In genomic region chr16:8737341-8737665, GRCm38 (mm10) we compare ENCODE assay signal across 8 mouse cellular contexts. TPM values are rescaled to one million over a fixed set of nuclear protein-coding genes. Genes with fewer than 3 reads are reported as not detected.
DNase-seq lines count a peak whose midpoint lies in the region; ATAC-seq and TF ChIP-seq lines count a peak whose summit lies in the region.

No protein-coding gene starts in this region.

- H3K4me1 ChIP-seq in heart, embryonic 14.5 days (ENCODE audit: control insufficient read depth in 2 of 2, insufficient read depth in 2 of 2, low read length in 2 of 2), result peaks cover 13 to 38% of the 10 kb centered on the region in 2 experiments
- H3K4me1 ChIP-seq in G1E (ENCODE audit: insufficient read depth, low read depth, low read length), result peaks cover 45% of the 10 kb centered on the region
- peaks cover 32% of the 10 kb centered on the region for H3K4me1 ChIP-seq in hindbrain, embryonic 10.5 days (replicated peaks)
- peaks cover 40% of the 10 kb centered on the region for H3K4me1 ChIP-seq in midbrain, embryonic 10.5 days

- peak overlapping the region; percentile 70 to 92 for H3K4me3 ChIP-seq in heart, embryonic 14.5 days (ENCODE audit: control insufficient read depth in 1 of 2, insufficient read depth in 1 of 2, low read depth in 1 of 2, low read length in 2 of 2)
- peak overlapping the region; percentile 84 for H3K4me3 ChIP-seq in G1E (ENCODE audit: low read depth, low read length)
- H3K4me3 ChIP-seq in hindbrain, embryonic 10.5 days, result peak overlapping the region; percentile 96
- H3K4me3 ChIP-seq in midbrain, embryonic 10.5 days, result peak overlapping the region; percentile 99

- ATAC-seq in heart, embryonic 14.5 days (ENCODE audit: insufficient number of reproducible peaks, insufficient read depth, low FRiP score, low read depth), result no peak
- ATAC-seq in G1E (ENCODE audit: extremely low read depth, insufficient number of reproducible peaks, low FRiP score, poor library complexity, severe bottlenecking), result no peak

- 1% methylated on average over 11 of the region's 11 CpGs for WGBS in heart, embryonic 14.5 days
- 1% methylated on average over 11 of the region's 11 CpGs for WGBS in hindbrain, embryonic 10.5 days
- under 1% methylated on average over 11 of the region's 11 CpGs for WGBS in midbrain, embryonic 10.5 days

- intact Hi-C loops in heart, postnatal 36 days (cut with DNase I), result no loop called here

- TF ChIP-seq CTCF in G1E (IDR thresholded peaks at IDR 0.05; ENCODE audit: low read depth, low read length), result no peak

- DNase-seq in heart, postnatal 36 days, result no peak
- no peak for DNase-seq in G1E (ENCODE audit: low spot score)
- DNase-seq in hindbrain, embryonic 10.5 days (ENCODE audit: low spot score), result no peak
- no peak for DNase-seq in midbrain, embryonic 10.5 days (ENCODE audit: low spot score)
- no peak for DNase-seq in gastrocnemius, postnatal 10 days
- no peak for DNase-seq in cerebellum, postnatal 10 days
- no peak for DNase-seq in frontal cortex, postnatal 36 days (ENCODE audit: low spot score in 2 of 2)

- H3K9ac ChIP-seq in heart, embryonic 14.5 days (ENCODE audit: low read length), result peak overlapping the region; percentile 87

- no peaks in the 10 kb centered on the region for H3K27me3 ChIP-seq in heart, embryonic 14.5 days (ENCODE audit: control insufficient read depth, insufficient read depth, low read length)
- no peaks in the 10 kb centered on the region for H3K27me3 ChIP-seq in G1E (ENCODE audit: insufficient read depth, low read length)
- no peaks in the 10 kb centered on the region for H3K27me3 ChIP-seq in hindbrain, embryonic 10.5 days (ENCODE audit: insufficient read depth, poor library complexity, severe bottlenecking)
- H3K27me3 ChIP-seq in midbrain, embryonic 10.5 days (ENCODE audit: low read depth, poor library complexity, severe bottlenecking), result no peaks in the 10 kb centered on the region

- 0 out of 2 replicates have a peak, but pooled peaks cover 2% of the 10 kb centered on the region for H3K36me3 ChIP-seq in heart, embryonic 14.5 days (ENCODE audit: control insufficient read depth, insufficient read depth, low read length)
- H3K36me3 ChIP-seq in G1E (replicated peaks), result peaks cover 35% of the 10 kb centered on the region
- H3K36me3 ChIP-seq in hindbrain, embryonic 10.5 days, result no peaks in the 10 kb centered on the region
- peaks cover 9% of the 10 kb centered on the region for H3K36me3 ChIP-seq in midbrain, embryonic 10.5 days

- peak overlapping the region; percentile 88 for H3K4me2 ChIP-seq in heart, embryonic 14.5 days (ENCODE audit: low read length)

- no peaks in the 10 kb centered on the region for H3K9me3 ChIP-seq in heart, embryonic 14.5 days (ENCODE audit: control insufficient read depth, low read length)
- H3K9me3 ChIP-seq in G1E (replicated peaks), result no peaks in the 10 kb centered on the region
- H3K9me3 ChIP-seq in hindbrain, embryonic 10.5 days, result no peaks in the 10 kb centered on the region
- no peaks in the 10 kb centered on the region for H3K9me3 ChIP-seq in midbrain, embryonic 10.5 days (replicated peaks)

- H3K27ac ChIP-seq in heart, embryonic 14.5 days (replicated peaks in 1 of 2; ENCODE audit: control insufficient read depth in 1 of 2, insufficient read depth in 1 of 2, low read depth in 2 of 2, low read length in 2 of 2), result peak overlapping the region in 1 of 2 experiments; percentile 95; a peak in 1 of 4 replicates
- peak overlapping the region; percentile 98 for H3K27ac ChIP-seq in hindbrain, embryonic 10.5 days
- peak overlapping the region; percentile 96 for H3K27ac ChIP-seq in midbrain, embryonic 10.5 days (replicated peaks)

RNA-seq across cellular contexts. Expression of gene Usp7, which starts 54.8 kb away (rescaled TPM):
- polyA plus RNA-seq in heart, embryonic 14.5 days (2014; fragmentation: Nextera tagmentation; extraction: Ambion mirVana), result 27.3 and 28.3 TPM in 2 replicates
- 10 to 100 TPM; 49.3 to 50.9 TPM for total RNA-seq in heart, postnatal 36 days (2021)
- total RNA-seq in G1E (2014; fragmentation: Nextera tagmentation) (234 and 362 TPM in 2 replicates), G1E (2017) (132 and 150 TPM in 2 replicates)
- polyA plus RNA-seq in G1E (2012), result 25.9 and 26.9 TPM in 2 replicates
- polyA plus RNA-seq in hindbrain, embryonic 10.5 days (2016; fragmentation: Nextera tagmentation; extraction: Ambion mirVana), result 23.3 and 29.8 TPM in 2 replicates
- 25.0 and 28.1 TPM in 2 replicates for polyA plus RNA-seq in midbrain, embryonic 10.5 days (2016; fragmentation: Nextera tagmentation; extraction: Ambion mirVana)
- 10 to 100 TPM; 57.8 to 67.7 TPM for total RNA-seq in gastrocnemius, postnatal 10 days (2021)

RNA-seq across cellular contexts. Expression of gene Gm5767, which starts 56.7 kb away (rescaled TPM):
- polyA plus RNA-seq in heart, embryonic 14.5 days (2014; fragmentation: Nextera tagmentation; extraction: Ambion mirVana), result not detected in 2 replicates
- total RNA-seq in heart, postnatal 36 days (2021), result not detected
- total RNA-seq in G1E (2014; fragmentation: Nextera tagmentation) (not detected in 2 replicates), G1E (2017) (not detected in 2 replicates)
- polyA plus RNA-seq in G1E (2012), result not detected in 2 replicates
- polyA plus RNA-seq in hindbrain, embryonic 10.5 days (2016; fragmentation: Nextera tagmentation; extraction: Ambion mirVana), result not detected in 2 replicates
- not detected in 2 replicates for polyA plus RNA-seq in midbrain, embryonic 10.5 days (2016; fragmentation: Nextera tagmentation; extraction: Ambion mirVana)
- not detected for total RNA-seq in gastrocnemius, postnatal 10 days (2021)
